Mouse (Mus musculus): ENCODE results near the gene Gm8764.
"Not testable (repeated sequence)": the region's sequence is repeated elsewhere in the genome, so short reads cannot be mapped to it uniquely, and the experiment has no call there.

DNA sequence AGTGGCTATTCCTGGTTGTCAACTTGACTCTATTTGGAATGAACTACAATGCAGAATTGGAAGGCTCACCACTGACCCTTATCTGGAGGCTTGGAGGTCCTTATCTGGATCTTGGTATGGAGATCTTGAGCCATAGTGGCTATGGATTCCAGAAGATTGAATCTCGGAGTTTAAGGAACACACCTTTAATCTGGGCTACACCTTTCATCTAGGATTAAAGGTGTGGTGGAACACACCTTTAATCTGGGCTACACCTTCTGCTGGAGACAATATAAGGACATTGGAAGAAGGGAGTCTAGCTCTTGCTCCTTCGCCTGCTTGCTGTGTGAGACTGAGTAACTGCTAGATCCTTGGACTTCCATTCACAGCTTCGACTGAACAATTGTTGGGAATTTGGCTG, 25.4 kb downstream of the Gm8764 start, which contains the start of gene Gm20765:
- not testable (repeated sequence) for TF ChIP-seq CTCF, EP300 (IDR thresholded peaks at IDR 0.05; ENCODE audit: low read depth)
